Mouse (Mus musculus) midbrain, embryonic 11.5 days (tissue): ENCODE results near the gene Sos2. TPM values are rescaled to one million over a fixed set of nuclear protein-coding genes. Genes with fewer than 3 reads are reported as not detected.
"Not testable (repeated sequence)": the region's sequence is repeated elsewhere in the genome, so short reads cannot be mapped to it uniquely, and the experiment has no call there.

Experiments used
- ATAC-seq: fragments of 200-750 bp; cut with Nextera tagmentation; 2 replicates; pipeline ENCODE4 v1.8.0; 2017; ENCODE audit warnings: moderate TSS enrichment, moderate library complexity; ENCODE audit not compliant: low FRiP score
- DNase-seq: peaks from one replicate; pipeline ENCODE4 v3.0.0; 2015; ENCODE audit warnings: low spot score; ENCODE audit errors: missing footprints
- H3K27ac ChIP-seq: fragments of 300-500 bp; sonication (generic); 2 replicates; pipeline ENCODE4 v1.5.1; 2014; ENCODE audit warnings: low read depth, low read length
- H3K27me3 ChIP-seq: fragments of 300-500 bp; sonication (generic); 2 replicates; pipeline ENCODE4 v1.6.1; 2014; ENCODE audit warnings: mild to moderate bottlenecking, low read length, moderate library complexity, mixed read lengths; ENCODE audit not compliant: control insufficient read depth, insufficient read depth
- H3K36me3 ChIP-seq: fragments of 300-500 bp; sonication (generic); 2 replicates; pipeline ENCODE4 v1.6.1; 2014; ENCODE audit warnings: mild to moderate bottlenecking, low read length, moderate library complexity, mixed read lengths; ENCODE audit not compliant: control insufficient read depth, insufficient read depth
- H3K4me1 ChIP-seq: fragments of 300-500 bp; sonication (generic); 2 replicates; pipeline ENCODE4 v1.6.1; 2014; ENCODE audit warnings: low read length; ENCODE audit not compliant: control insufficient read depth, insufficient read depth
- H3K4me2 ChIP-seq: fragments of 300-500 bp; sonication (generic); 2 replicates; pipeline ENCODE4 v1.6.1; 2014; ENCODE audit warnings: mild to moderate bottlenecking, moderate library complexity
- H3K4me3 ChIP-seq: fragments of 300-500 bp; sonication (generic); 2 replicates; pipeline ENCODE4 v1.5.1; 2014; ENCODE audit warnings: low read depth, low read length
- H3K9ac ChIP-seq: fragments of 300-500 bp; sonication (generic); 2 replicates; pipeline ENCODE4 v1.6.1; 2014; ENCODE audit warnings: low read length
- H3K9me3 ChIP-seq: fragments of 300-500 bp; sonication (generic); 2 replicates; pipeline ENCODE4 v1.6.1; 2016; ENCODE audit warnings: low read length; ENCODE audit not compliant: control insufficient read depth
- WGBS: fragments of 180-500 bp; shearing (Covaris S2); extraction: QIAGEN DNeasy Blood & Tissue Kit; methylation state at CpG from one replicate; pipeline ENCODE4 v1.1.7; 2014; 5-methylcytosine and 5-hydroxymethylcytosine counted together
- polyA plus RNA-seq: library from polyadenylated mRNA; unstranded; fragments of >200 nt; fragmentation: Nextera tagmentation; extraction: Ambion mirVana; gene quantifications from 2 replicates; pipeline ENCODE4 v1.2.1, GENCODE M21; 2014

The Sos2 gene
- polyA plus RNA-seq, 1 experiment from 2014 or later = 10.5 TPM

- Histone ChIP-seq H3K4me1 (no peaks in the 10 kb centered on the region), H3K27ac (no peak overlapping the region), H3K9ac (no peak overlapping the region), H3K27me3 (no peaks in the 10 kb centered on the region), H3K4me3 (no peak overlapping the region), H3K4me2 (no peak overlapping the region), H3K36me3 (no peaks in the 10 kb centered on the region), H3K9me3 (no peaks in the 10 kb centered on the region)
- WGBS = 89% methylated on average over 3 of the region's 3 CpGs
- no peak for DNase-seq
- ATAC-seq = no peak
These were observed 113.4 kb downstream of the Sos2 start for GRCm38 (mm10) chr12:69568266-69568665.

GRCm38 (mm10) chr12:69561006-69561405, 120.6 kb downstream of the Sos2 start:
- not testable (repeated sequence) for DNase-seq, H3K4me2 ChIP-seq, H3K4me3 ChIP-seq, H3K36me3 ChIP-seq, H3K27me3 ChIP-seq, H3K9me3 ChIP-seq, H3K9ac ChIP-seq, ATAC-seq, H3K4me1 ChIP-seq, H3K27ac ChIP-seq
- 87% methylated on average over 5 of the region's 6 CpGs for WGBS

- H3K27me3 ChIP-seq = no peaks in the 10 kb centered on the region
- WGBS = 56% methylated on average over 6 of the region's 6 CpGs
- no peak overlapping the region for H3K9ac ChIP-seq
- H3K4me1 ChIP-seq = peaks cover 2% of the 10 kb centered on the region; the same call in 1 of the 2 replicates
- ATAC-seq = no peak
- no peak overlapping the region for H3K27ac ChIP-seq
- no peak for DNase-seq
- H3K36me3 ChIP-seq = no peaks in the 10 kb centered on the region
- no peak overlapping the region for H3K4me3 ChIP-seq
- H3K4me2 ChIP-seq = no peak overlapping the region
- no peaks in the 10 kb centered on the region; the same call in 1 of the 2 replicates for H3K9me3 ChIP-seq
These were observed 125.3 kb downstream of the Sos2 start for GRCm38 (mm10) chr12:69556221-69556861.

DNA sequence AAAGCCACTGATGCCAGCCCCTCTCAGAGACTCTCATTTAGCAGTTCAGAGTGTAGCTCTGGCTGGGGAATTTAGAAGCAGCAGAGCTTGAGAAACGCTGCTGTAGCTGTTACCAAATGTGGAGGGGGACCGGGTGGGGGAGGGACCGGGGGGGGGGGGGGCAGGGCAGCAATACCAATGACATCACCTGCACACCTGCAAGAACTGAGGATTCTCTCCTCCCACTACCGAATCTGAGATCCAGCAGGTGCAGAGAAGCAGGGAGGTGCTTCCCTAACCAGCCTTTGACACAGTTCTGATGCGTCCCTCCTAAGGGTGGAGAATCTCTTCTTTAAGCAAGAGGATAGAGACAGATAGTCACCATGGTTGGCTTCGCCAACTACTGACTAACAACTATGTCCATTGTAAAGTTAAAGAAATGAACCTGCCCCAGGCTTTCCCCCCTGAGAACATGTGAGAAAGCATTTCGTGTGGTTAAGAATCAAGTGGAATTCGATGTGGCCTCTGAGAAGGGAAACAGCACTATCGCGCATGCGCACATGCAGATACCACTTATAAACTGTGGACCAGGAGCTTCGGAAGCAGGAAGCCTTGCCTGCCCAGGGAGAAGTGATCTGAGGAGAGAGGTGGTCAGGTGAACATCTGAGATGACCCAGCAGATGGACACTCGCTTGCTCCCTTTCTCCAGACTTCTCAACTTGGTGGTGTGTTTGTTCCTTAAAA, 136.0 kb downstream of the Sos2 start:
- H3K9ac ChIP-seq = no peak overlapping the region
- H3K36me3 ChIP-seq = no peaks in the 10 kb centered on the region
- H3K4me3 ChIP-seq = no peak overlapping the region
- no peaks in the 10 kb centered on the region for H3K4me1 ChIP-seq
- H3K4me2 ChIP-seq = no peak overlapping the region
- H3K27ac ChIP-seq = no peak overlapping the region
- WGBS = 81% methylated on average over 13 of the region's 13 CpGs
- no peak for DNase-seq
- no peaks in the 10 kb centered on the region for H3K9me3 ChIP-seq
- H3K27me3 ChIP-seq = no peaks in the 10 kb centered on the region
- no peak for ATAC-seq

- WGBS = 89% methylated on average over 6 of the region's 6 CpGs
- no peak for ATAC-seq
- Histone ChIP-seq H3K4me2 (no peak overlapping the region), H3K27ac (no peak overlapping the region), H3K9me3 (no peaks in the 10 kb centered on the region), H3K4me3 (no peak overlapping the region), H3K9ac (no peak overlapping the region), H3K4me1 (no peaks in the 10 kb centered on the region), H3K27me3 (no peaks in the 10 kb centered on the region), H3K36me3 (no peaks in the 10 kb centered on the region)
- no peak for DNase-seq
These were observed 136.7 kb downstream of the Sos2 start for GRCm38 (mm10) chr12:69544994-69545393.

DNA sequence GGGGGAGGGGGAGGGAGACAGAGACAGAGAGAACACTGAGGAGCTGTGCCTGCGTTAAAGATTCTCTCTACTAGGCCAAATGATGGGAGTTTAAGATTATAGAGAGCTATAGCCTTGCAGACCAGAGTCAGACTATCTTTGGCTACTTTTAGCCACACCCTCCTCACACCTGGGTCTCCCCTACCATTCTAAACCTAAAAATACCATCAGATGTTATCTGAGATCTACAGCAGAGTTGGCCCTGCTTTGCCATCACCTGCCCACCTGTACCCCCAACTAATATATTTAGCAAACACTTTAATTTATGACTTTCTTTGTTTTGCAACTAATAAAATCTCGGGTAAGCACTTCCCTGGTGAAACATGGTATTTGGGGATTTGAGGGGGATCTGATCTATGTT, 137.1 kb downstream of the Sos2 start:
- Histone ChIP-seq H3K36me3 (no peaks in the 10 kb centered on the region), H3K4me2 (no peak overlapping the region), H3K9ac (no peak overlapping the region), H3K9me3 (no peaks in the 10 kb centered on the region), H3K4me1 (no peaks in the 10 kb centered on the region), H3K27ac (no peak overlapping the region), H3K4me3 (no peak overlapping the region), H3K27me3 (no peaks in the 10 kb centered on the region)
- 62% methylated on average over 2 of the region's 2 CpGs for WGBS
- DNase-seq = no peak
- ATAC-seq = no peak

DNA sequence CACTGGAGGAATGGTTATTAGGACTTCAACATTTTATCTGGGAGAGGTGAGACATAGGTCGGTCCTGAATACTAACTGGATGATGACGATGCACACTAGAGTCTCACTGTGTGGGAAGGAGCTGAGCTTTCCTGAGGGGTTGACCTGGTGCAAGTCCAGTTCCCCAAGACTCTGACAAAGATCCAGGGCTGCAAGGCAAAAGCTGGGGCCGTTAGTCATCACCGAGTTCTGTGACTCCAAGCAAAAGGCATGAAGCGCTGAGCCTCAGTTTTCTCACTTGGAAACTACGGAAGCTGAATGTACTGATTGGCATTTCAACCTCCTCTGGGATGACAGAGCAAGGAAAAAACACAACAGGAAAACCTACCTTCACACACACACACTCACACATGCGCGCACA, 139.3 kb downstream of the Sos2 start:
- Histone ChIP-seq H3K36me3 (no peaks in the 10 kb centered on the region), H3K9me3 (no peaks in the 10 kb centered on the region), H3K4me2 (no peak overlapping the region), H3K4me3 (no peak overlapping the region), H3K27me3 (no peaks in the 10 kb centered on the region), H3K9ac (no peak overlapping the region), H3K27ac (no peak overlapping the region), H3K4me1 (peaks cover under 1% of the 10 kb centered on the region; the same call in 1 of the 2 replicates)
- ATAC-seq (no peak), DNase-seq (no peak)
- 93% methylated on average over 8 of the region's 8 CpGs for whole genome bisulfite sequencing

DNA sequence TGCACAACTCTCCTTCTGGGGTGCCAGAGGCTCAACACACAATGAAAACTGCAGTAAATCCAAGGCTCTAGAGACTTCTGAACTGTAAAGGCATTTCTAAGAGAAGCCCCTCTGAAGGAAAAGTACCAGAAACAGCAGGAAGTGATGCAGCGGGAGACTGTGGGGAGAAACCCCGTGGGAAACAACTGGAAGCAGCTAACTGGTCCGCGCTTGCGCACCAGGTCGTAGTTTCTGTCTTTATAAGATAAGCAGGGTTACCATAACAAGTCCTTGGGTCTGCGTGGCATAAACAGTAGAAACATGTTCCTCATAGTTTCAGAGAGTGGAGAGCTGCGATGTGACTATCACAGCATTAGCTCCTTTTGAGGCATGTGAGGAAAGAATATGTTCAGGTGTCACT, 140.0 kb downstream of the Sos2 start:
- Histone ChIP-seq H3K27me3 (no peaks in the 10 kb centered on the region), H3K36me3 (no peaks in the 10 kb centered on the region), H3K4me3 (no peak overlapping the region), H3K9me3 (no peaks in the 10 kb centered on the region), H3K27ac (no peak overlapping the region), H3K4me1 (peaks cover 6% of the 10 kb centered on the region; the same call in 1 of the 2 replicates), H3K4me2 (no peak overlapping the region), H3K9ac (no peak overlapping the region)
- no peak for ATAC-seq
- WGBS = 82% methylated on average over 8 of the region's 8 CpGs
- no peak for DNase-seq

GRCm38 (mm10) chr12:69539353-69539752, 142.3 kb downstream of the Sos2 start:
- H3K27ac ChIP-seq = no peak overlapping the region
- no peak for ATAC-seq
- H3K4me2 ChIP-seq = no peak overlapping the region
- no peak overlapping the region for H3K4me3 ChIP-seq
- WGBS = 72% methylated on average over 7 of the region's 7 CpGs
- H3K27me3 ChIP-seq = no peaks in the 10 kb centered on the region
- no peak overlapping the region for H3K9ac ChIP-seq
- DNase-seq = no peak
- H3K4me1 ChIP-seq = peaks cover 6% of the 10 kb centered on the region; the same call in 1 of the 2 replicates
- no peaks in the 10 kb centered on the region for H3K36me3 ChIP-seq
- H3K9me3 ChIP-seq = no peaks in the 10 kb centered on the region
